Mouse (Mus musculus): ENCODE data around the gene Ccdc102a.

Gene Ccdc102a

GRCm38 (mm10) chr8:94917851-94918495 lies at the start of gene Ccdc102a:
Ccdc102a (minus strand) TSS chr8:94918098.
- peak; percentile 68 to 87 for DNase-seq (ENCODE audit: inconsistent age in 2 of 2, low spot score in 1 of 2)

GRCm38 (mm10) chr8:94967554-94967953 lies 49.7 kb upstream of the Ccdc102a start:
- peak; percentile 92 to 96 for DNase-seq (ENCODE audit: inconsistent age in 2 of 2, low spot score in 1 of 2)

- no peak for DNase-seq (ENCODE audit: inconsistent age in 2 of 2, low spot score in 1 of 2)
Observed at GRCm38 (mm10) chr8:94967071-94967470, 49.2 kb upstream of the Ccdc102a start.

GRCm38 (mm10) chr8:94966578-94966977 lies 48.7 kb upstream of the Ccdc102a start:
- peak in 1 of 2 experiments; percentile 61 for DNase-seq (ENCODE audit: inconsistent age in 2 of 2, low spot score in 1 of 2)

GRCm38 (mm10) chr8:94964828-94965227 lies 46.9 kb upstream of the Ccdc102a start:
- no peak for DNase-seq (ENCODE audit: inconsistent age in 2 of 2, low spot score in 1 of 2)

GRCm38 (mm10) chr8:94962201-94962600 lies 44.3 kb upstream of the Ccdc102a start:
- no peak for DNase-seq (ENCODE audit: inconsistent age in 2 of 2, low spot score in 1 of 2)

- DNase-seq (ENCODE audit: inconsistent age in 2 of 2, low spot score in 1 of 2), result no peak
Observed at GRCm38 (mm10) chr8:94956078-94956574, 38.2 kb upstream of the Ccdc102a start.

- peak in 1 of 2 experiments; percentile 57 for DNase-seq (ENCODE audit: inconsistent age in 2 of 2, low spot score in 1 of 2)
Observed at GRCm38 (mm10) chr8:94954921-94955758, 37.2 kb upstream of the Ccdc102a start.

- DNase-seq (ENCODE audit: inconsistent age in 2 of 2, low spot score in 1 of 2), result no peak
Observed at GRCm38 (mm10) chr8:94954368-94954737, 36.5 kb upstream of the Ccdc102a start.

- DNase-seq (ENCODE audit: inconsistent age in 2 of 2, low spot score in 1 of 2), result no peak
Observed at GRCm38 (mm10) chr8:94953624-94954367, 35.9 kb upstream of the Ccdc102a start.

GRCm38 (mm10) chr8:94952086-94952485 lies 34.2 kb upstream of the Ccdc102a start:
- no peak for DNase-seq (ENCODE audit: inconsistent age in 2 of 2, low spot score in 1 of 2)

GRCm38 (mm10) chr8:94950458-94950857 lies 32.6 kb upstream of the Ccdc102a start:
- no peak for DNase-seq (ENCODE audit: inconsistent age in 2 of 2, low spot score in 1 of 2)

GRCm38 (mm10) chr8:94950046-94950445 lies 32.1 kb upstream of the Ccdc102a start:
- peak; percentile 78 to 92 for DNase-seq (ENCODE audit: inconsistent age in 2 of 2, low spot score in 1 of 2)

GRCm38 (mm10) chr8:94949010-94949409 lies 31.1 kb upstream of the Ccdc102a start:
- DNase-seq (ENCODE audit: inconsistent age in 2 of 2, low spot score in 1 of 2), result no peak

- no peak for DNase-seq (ENCODE audit: inconsistent age in 2 of 2, low spot score in 1 of 2)
Observed at GRCm38 (mm10) chr8:94948421-94948820, 30.5 kb upstream of the Ccdc102a start.

GRCm38 (mm10) chr8:94945185-94945584 lies 27.3 kb upstream of the Ccdc102a start:
- no peak for DNase-seq (ENCODE audit: inconsistent age in 2 of 2, low spot score in 1 of 2)

- peak; percentile 54 to 88 for DNase-seq (ENCODE audit: inconsistent age in 2 of 2, low spot score in 1 of 2)
Observed at GRCm38 (mm10) chr8:94942566-94942965, 24.7 kb upstream of the Ccdc102a start.

- DNase-seq (ENCODE audit: inconsistent age in 2 of 2, low spot score in 1 of 2), result no peak
Observed at GRCm38 (mm10) chr8:94935172-94935571, 17.3 kb upstream of the Ccdc102a start.

GRCm38 (mm10) chr8:94933918-94934317 lies 16.0 kb upstream of the Ccdc102a start:
- no peak for DNase-seq (ENCODE audit: inconsistent age in 2 of 2, low spot score in 1 of 2)

- DNase-seq (ENCODE audit: inconsistent age in 2 of 2, low spot score in 1 of 2), result no peak
Observed at GRCm38 (mm10) chr8:94928227-94928626, 10.3 kb upstream of the Ccdc102a start.

- DNase-seq (ENCODE audit: inconsistent age in 2 of 2, low spot score in 1 of 2), result no peak
Observed at GRCm38 (mm10) chr8:94923405-94923804, 5.5 kb upstream of the Ccdc102a start, which contains the start of gene Adgrg5. Adgrg5 (plus strand) TSS chr8:94923694.
